Mouse (Mus musculus) midbrain, postnatal 0 days (tissue): ENCODE measurements around the gene Trmt10a. TPM values are rescaled to one million over a fixed set of nuclear protein-coding genes. Genes with fewer than 3 reads are reported as not detected.

ENCODE experiments used
- ATAC-seq: fragments of 200-750 bp; cut with Nextera tagmentation; 2 replicates; pipeline ENCODE4 v1.8.0; 2017; ENCODE audit warnings: moderate number of reproducible peaks, mild to moderate bottlenecking, moderate TSS enrichment, moderate library complexity; ENCODE audit not compliant: low FRiP score
- DNase-seq: peaks from one replicate; pipeline ENCODE4 v3.0.0-alpha.2; 2015; ENCODE audit warnings: low spot score
- H3K27ac ChIP-seq: fragments of 300-500 bp; sonication (generic); 2 replicates; pipeline ENCODE4 v1.5.1; 2014; ENCODE audit warnings: low read depth, mild to moderate bottlenecking, low read length, mixed read lengths
- H3K27me3 ChIP-seq: fragments of 300-500 bp; sonication (generic); 2 replicates; pipeline ENCODE4 v1.6.1; 2014; ENCODE audit warnings: low read length, control low read depth, mixed read lengths; ENCODE audit not compliant: insufficient read depth
- H3K36me3 ChIP-seq: fragments of 300-500 bp; sonication (generic); 2 replicates; pipeline ENCODE4 v1.6.1; 2014; ENCODE audit warnings: low read length, control low read depth, mixed read lengths; ENCODE audit not compliant: insufficient read depth
- H3K4me1 ChIP-seq: fragments of 300-500 bp; sonication (generic); 2 replicates; pipeline ENCODE4 v1.6.1; 2014; ENCODE audit warnings: mild to moderate bottlenecking, control low read depth, antibody characterized with exemption, low read length, mixed read lengths; ENCODE audit not compliant: insufficient read depth
- H3K4me2 ChIP-seq: fragments of 300-500 bp; sonication (generic); 2 replicates; pipeline ENCODE4 v1.6.1; 2014; ENCODE audit warnings: low read depth, mild to moderate bottlenecking, low read length, mixed read lengths; ENCODE audit not compliant: poor library complexity, severe bottlenecking
- H3K4me3 ChIP-seq: fragments of 300-500 bp; sonication (generic); 2 replicates; pipeline ENCODE4 v1.5.1; 2014; ENCODE audit warnings: low read depth, mild to moderate bottlenecking, low read length, moderate library complexity
- H3K9ac ChIP-seq: fragments of 300-500 bp; sonication (generic); replicated peaks from 2 replicates; pipeline ENCODE4 v1.6.1; 2014; ENCODE audit warnings: mild to moderate bottlenecking, low read length, moderate library complexity, mixed read lengths; ENCODE audit not compliant: poor library complexity, severe bottlenecking
- H3K9me3 ChIP-seq: fragments of 300-500 bp; sonication (generic); 2 replicates; pipeline ENCODE4 v1.6.1; 2016; ENCODE audit warnings: low read length, control low read depth
- CTCF ChIP-seq: IDR thresholded peaks from 2 replicates; pipeline ENCODE4 v1.5.1; 2016; ENCODE audit warnings: antibody characterized with exemption, mild to moderate bottlenecking
- WGBS: fragments of 180-500 bp; shearing (Covaris S2); extraction: QIAGEN DNeasy Blood & Tissue Kit; methylation state at CpG from one replicate; pipeline ENCODE4 v1.1.7; 2014; 5-methylcytosine and 5-hydroxymethylcytosine counted together
- polyA plus RNA-seq: library from polyadenylated mRNA; unstranded; fragments of >200 nt; fragmentation: Nextera tagmentation; extraction: Ambion mirVana; gene quantifications from 2 replicates; pipeline ENCODE4 v1.2.1, GENCODE M21; 2015
- total RNA-seq: library from RNA; depleted of rRNA; stranded (reverse); fragments of >200 nt; gene quantifications from 2 replicates; pipeline ENCODE4 v1.2.3, GENCODE M21; 2014

Gene Trmt10a
- total and polyA plus RNA-seq, 2 experiments from 2014 or later = 2.5 to 9.5 TPM

- H3K4me3 ChIP-seq = no peak overlapping the region
These were observed 5.6 kb downstream of the Trmt10a start for GRCm38 (mm10) chr3:138148811-138149210.

DNA sequence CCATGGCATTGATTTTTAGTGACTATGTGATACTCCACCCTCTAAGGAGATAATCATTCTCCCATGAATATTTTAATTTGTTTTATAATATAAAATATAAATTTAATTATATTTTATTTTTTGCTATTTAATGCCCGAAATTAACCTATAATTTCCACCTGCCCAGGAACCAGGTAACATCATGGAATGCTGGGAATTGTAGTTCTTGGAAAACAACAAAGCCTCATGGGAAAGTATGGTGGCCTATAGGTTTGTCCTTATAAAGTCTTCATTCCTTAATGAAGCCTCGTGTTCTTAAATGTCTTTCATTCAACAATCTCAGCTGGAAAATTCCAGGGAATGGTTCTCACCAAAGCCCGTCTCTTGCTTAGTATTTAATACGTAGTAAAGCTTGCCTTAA, 11.8 kb downstream of the Trmt10a start:
- H3K27ac ChIP-seq = no peak overlapping the region
- no peak overlapping the region for H3K4me3 ChIP-seq
- H3K9me3 ChIP-seq = no peaks in the 10 kb centered on the region
- no peaks in the 10 kb centered on the region for H3K4me1 ChIP-seq
- DNase-seq (no peak), ATAC-seq (no peak)
- no peak for TF ChIP-seq CTCF
- H3K4me2 ChIP-seq = no peak overlapping the region
- H3K36me3 ChIP-seq = no peaks in the 10 kb centered on the region
- H3K27me3 ChIP-seq = no peaks in the 10 kb centered on the region
- WGBS = 89% methylated on average over 4 of the region's 4 CpGs
- H3K9ac ChIP-seq = no peak overlapping the region

More at GRCm38 (mm10) chr3:138148811-138149210, 5.6 kb downstream of the Trmt10a start:
- Histone ChIP-seq H3K4me2 (no peak overlapping the region), H3K9ac (no peak overlapping the region), H3K27me3 (no peaks in the 10 kb centered on the region), H3K4me1 (no peaks in the 10 kb centered on the region), H3K27ac (no peak overlapping the region), H3K9me3 (no peaks in the 10 kb centered on the region), H3K36me3 (peaks cover 4% of the 10 kb centered on the region; the same call in 1 of the 2 replicates)
- WGBS = 92% methylated on average over 2 of the region's 2 CpGs
- no peak for ATAC-seq
- no peak for DNase-seq
- TF ChIP-seq CTCF = no peak

DNA sequence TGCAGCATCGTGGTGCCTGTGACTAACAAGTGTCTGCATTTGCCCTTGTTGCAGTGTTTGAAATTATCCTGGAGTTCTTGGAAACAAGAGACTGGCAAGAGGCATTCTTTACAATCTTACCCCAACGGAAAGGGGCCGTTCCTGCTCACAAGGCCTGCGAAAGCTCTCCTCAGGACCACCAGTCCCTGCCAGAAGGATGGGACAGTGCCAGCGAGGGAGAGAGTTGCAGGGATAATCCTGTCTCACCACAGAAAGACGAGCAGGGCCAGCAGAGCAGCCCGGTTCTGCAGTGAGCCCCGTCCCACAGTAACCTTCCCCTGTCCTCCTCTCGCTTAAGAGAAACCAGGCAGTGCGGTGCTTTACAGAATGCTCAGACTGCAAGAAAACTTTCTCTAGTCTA, 13.4 kb downstream of the Trmt10a start:
- 64% methylated on average over 10 of the region's 10 CpGs for WGBS
- Histone ChIP-seq H3K27me3 (no peaks in the 10 kb centered on the region), H3K9ac (no peak overlapping the region), H3K4me1 (no peaks in the 10 kb centered on the region), H3K4me3 (no peak overlapping the region), H3K4me2 (no peak overlapping the region), H3K27ac (0 out of 2 replicates have a peak overlapping the region, but pooled peaks have one; percentile 9), H3K9me3 (no peaks in the 10 kb centered on the region), H3K36me3 (no peaks in the 10 kb centered on the region)
- TF ChIP-seq CTCF = no peak
- DNase-seq = peak; percentile 30
- ATAC-seq = 0 out of 2 replicates have a peak, but pooled peaks have one; percentile 16

GRCm38 (mm10) chr3:138161623-138162022, 18.4 kb downstream of the Trmt10a start:
- H3K27me3 ChIP-seq = no peaks in the 10 kb centered on the region
- H3K36me3 ChIP-seq = no peaks in the 10 kb centered on the region
- no peak for ATAC-seq
- DNase-seq = no peak
- 84% methylated on average over 10 of the region's 10 CpGs for WGBS
- H3K9me3 ChIP-seq = no peaks in the 10 kb centered on the region
- H3K9ac ChIP-seq = no peak overlapping the region
- no peak overlapping the region for H3K4me2 ChIP-seq
- no peaks in the 10 kb centered on the region for H3K4me1 ChIP-seq
- TF ChIP-seq CTCF = no peak
- H3K27ac ChIP-seq = no peak overlapping the region
- H3K4me3 ChIP-seq = no peak overlapping the region

DNA sequence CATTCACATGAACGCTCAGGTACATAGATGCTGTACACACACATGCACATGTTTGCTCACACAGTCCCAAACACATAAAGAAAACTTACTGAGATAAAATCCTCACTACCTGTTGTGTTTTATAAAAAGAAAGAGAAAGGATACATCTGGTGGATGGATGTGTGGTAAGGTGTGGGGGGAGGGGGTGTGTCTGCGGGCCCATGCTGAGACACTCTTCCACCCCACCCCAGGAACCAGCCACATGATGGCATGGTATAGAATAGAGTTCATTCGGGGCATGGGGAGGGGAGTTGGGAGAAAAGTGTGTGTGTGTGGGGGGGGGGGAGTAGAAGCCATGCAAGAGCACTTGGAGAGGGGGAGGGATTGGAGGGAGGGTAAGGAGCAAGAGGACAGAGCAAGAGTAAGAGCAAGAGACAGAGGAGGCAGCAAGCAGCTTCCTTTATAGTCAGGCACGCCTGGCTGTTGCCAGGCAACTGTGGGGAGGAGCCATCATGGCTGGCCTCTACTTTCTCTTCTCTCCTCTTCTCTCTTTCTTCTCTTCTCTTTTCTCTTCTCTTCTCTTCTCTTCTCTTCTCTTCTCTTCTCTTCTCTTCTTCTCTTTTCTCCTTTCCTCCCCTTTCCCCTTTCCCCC, 19.4 kb downstream of the Trmt10a start:
- TF ChIP-seq CTCF = no peak
- Histone ChIP-seq H3K9me3 (no peaks in the 10 kb centered on the region), H3K4me1 (no peaks in the 10 kb centered on the region), H3K27ac (no peak overlapping the region), H3K4me3 (no peak overlapping the region), H3K9ac (no peak overlapping the region), H3K36me3 (no peaks in the 10 kb centered on the region), H3K4me2 (no peak overlapping the region), H3K27me3 (no peaks in the 10 kb centered on the region)
- no peak; the same call in 1 of the 2 replicates for ATAC-seq
- WGBS = 57% methylated on average over 4 of the region's 4 CpGs
- no peak for DNase-seq

GRCm38 (mm10) chr3:138173291-138173690, 30.0 kb downstream of the Trmt10a start:
- no peak for ATAC-seq
- no peaks in the 10 kb centered on the region for H3K36me3 ChIP-seq
- no peaks in the 10 kb centered on the region for H3K9me3 ChIP-seq
- H3K9ac ChIP-seq = no peak overlapping the region
- DNase-seq = no peak
- H3K27ac ChIP-seq = no peak overlapping the region
- H3K27me3 ChIP-seq = no peaks in the 10 kb centered on the region
- WGBS = 85% methylated on average over 10 of the region's 10 CpGs
- H3K4me3 ChIP-seq = no peak overlapping the region
- H3K4me1 ChIP-seq = no peaks in the 10 kb centered on the region
- no peak overlapping the region for H3K4me2 ChIP-seq
- TF ChIP-seq CTCF = peak; percentile 8; the same call in 1 of the 2 replicates
